Mouse (Mus musculus): ENCODE measurements at regions not wholly inside any gene's neighbourhood (a gene's known extent, or its start where the extent isn't known, plus 50 kb on each side); places are given as distances from the start of the nearest gene placed in this dataset.
A peak's percentile ranks its signal among the peaks of the same experiment; 100 is the strongest.

GRCm38 (mm10) chr12:67929842-67930241 lies 707.5 kb upstream of the Mdga2 start:
- H3K27me3 ChIP-seq: no peaks in the 10 kb centered on the region
- WGBS: 52% methylated on average over 1 of the region's 1 CpGs
- no peak overlapping the region for H3K27ac ChIP-seq
- no peaks in the 10 kb centered on the region for H3K9me3 ChIP-seq
- no peak overlapping the region for H3K9ac ChIP-seq
- no peak overlapping the region for H3K4me3 ChIP-seq
- H3K4me2 ChIP-seq: no peak overlapping the region
- ATAC-seq (ENCODE audit: low FRiP score): 0 out of 2 replicates have a peak, but pooled peaks have one; percentile 65
- H3K36me3 ChIP-seq: no peaks in the 10 kb centered on the region
- no peaks in the 10 kb centered on the region for H3K4me1 ChIP-seq (replicated peaks)

GRCm38 (mm10) chr12:67914603-67915002 lies 692.3 kb upstream of the Mdga2 start:
- Histone ChIP-seq H3K9ac (no peak overlapping the region), H3K36me3 (no peaks in the 10 kb centered on the region), H3K4me3 (no peak overlapping the region), H3K4me2 (no peak overlapping the region), H3K27me3 (no peaks in the 10 kb centered on the region), H3K27ac (no peak overlapping the region), H3K4me1 (replicated peaks) (no peaks in the 10 kb centered on the region; the same call in 1 of the 2 replicates), H3K9me3 (no peaks in the 10 kb centered on the region)
- WGBS: 33% methylated on average over 4 of the region's 4 CpGs
- peak; percentile 90 for ATAC-seq (ENCODE audit: low FRiP score)

DNA sequence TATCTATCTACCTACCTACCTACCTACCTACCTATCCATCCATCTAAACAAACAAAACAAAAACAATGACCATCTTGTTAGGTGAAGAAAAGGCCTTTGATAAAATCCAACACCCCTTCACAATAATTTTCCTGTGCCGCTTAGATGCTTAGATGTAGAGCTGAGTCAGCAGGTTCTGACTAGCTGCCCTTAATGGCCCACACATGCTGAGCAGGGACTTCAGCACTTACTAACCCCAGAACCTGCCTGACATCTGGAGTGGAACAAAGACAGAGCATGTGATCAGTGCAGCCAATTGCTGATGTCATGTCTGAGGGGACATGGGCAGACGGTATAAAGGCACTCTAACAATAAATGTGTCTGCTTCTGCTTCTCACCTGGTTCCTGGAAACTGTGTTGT lies 664.9 kb upstream of the Mdga2 start:
- WGBS: 58% methylated on average over 2 of the region's 2 CpGs
- no peaks in the 10 kb centered on the region for H3K27me3 ChIP-seq
- no peak overlapping the region for H3K4me2 ChIP-seq
- no peak overlapping the region for H3K4me3 ChIP-seq
- H3K4me1 ChIP-seq (replicated peaks): no peaks in the 10 kb centered on the region
- ATAC-seq (ENCODE audit: low FRiP score): no peak
- H3K36me3 ChIP-seq: no peaks in the 10 kb centered on the region
- H3K9ac ChIP-seq: no peak overlapping the region
- no peak overlapping the region for H3K27ac ChIP-seq
- H3K9me3 ChIP-seq: no peaks in the 10 kb centered on the region

DNA sequence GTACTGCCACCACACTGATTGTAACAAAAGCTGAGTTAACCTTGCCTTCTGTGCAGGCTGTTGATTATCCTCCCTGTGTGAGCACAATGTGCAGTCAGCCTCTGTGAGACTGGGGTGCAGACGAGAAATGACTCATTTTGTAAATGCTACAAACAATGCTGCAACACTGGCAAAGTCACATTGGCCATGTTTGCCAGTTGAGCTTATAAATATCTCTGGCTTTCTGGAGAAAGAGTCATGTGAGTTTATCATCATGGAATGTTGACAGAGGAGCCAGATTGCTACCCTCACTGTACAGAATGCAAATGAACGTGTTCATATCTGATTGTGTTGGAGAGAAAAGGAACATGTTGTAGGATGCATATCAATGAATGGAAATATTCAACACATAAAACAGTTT lies 640.3 kb upstream of the Mdga2 start:
- H3K36me3 ChIP-seq: no peaks in the 10 kb centered on the region

DNA sequence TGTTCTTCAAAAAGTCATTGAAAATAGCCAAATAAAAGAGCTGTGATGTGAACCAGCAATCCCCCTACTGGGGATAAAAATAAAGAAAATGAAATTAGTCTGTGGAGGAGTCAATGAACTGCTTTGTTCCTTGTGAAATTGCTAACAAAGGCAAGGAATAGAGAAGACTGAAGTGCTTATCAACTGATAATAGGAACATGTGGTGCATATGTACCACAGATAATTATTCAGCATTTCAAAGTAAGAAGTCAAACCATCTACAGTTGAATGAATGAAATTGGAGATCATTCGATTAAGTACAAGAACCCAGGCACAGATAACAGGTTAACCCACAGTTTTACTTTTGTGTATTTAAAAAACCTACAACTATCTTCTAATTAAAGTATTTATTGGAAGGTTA lies 638.4 kb upstream of the Mdga2 start:
- Histone ChIP-seq H3K27ac (no peak overlapping the region), H3K4me2 (no peak overlapping the region), H3K27me3 (no peaks in the 10 kb centered on the region), H3K36me3 (no peaks in the 10 kb centered on the region), H3K4me3 (no peak overlapping the region), H3K9me3 (no peaks in the 10 kb centered on the region), H3K4me1 (replicated peaks) (no peaks in the 10 kb centered on the region), H3K9ac (no peak overlapping the region)
- ATAC-seq (ENCODE audit: low FRiP score): no peak
- 66% methylated on average over 1 of the region's 1 CpGs for WGBS

More for the DNA sequence above, 640.3 kb upstream of the Mdga2 start:
- H3K27ac ChIP-seq: no peak overlapping the region
- no peaks in the 10 kb centered on the region for H3K9me3 ChIP-seq
- no peak overlapping the region for H3K4me2 ChIP-seq
- H3K4me1 ChIP-seq (replicated peaks): no peaks in the 10 kb centered on the region
- H3K27me3 ChIP-seq: no peaks in the 10 kb centered on the region
- 68% methylated on average over 2 of the region's 2 CpGs for WGBS
- H3K9ac ChIP-seq: no peak overlapping the region
- H3K4me3 ChIP-seq: no peak overlapping the region
- ATAC-seq (ENCODE audit: low FRiP score): no peak

DNA sequence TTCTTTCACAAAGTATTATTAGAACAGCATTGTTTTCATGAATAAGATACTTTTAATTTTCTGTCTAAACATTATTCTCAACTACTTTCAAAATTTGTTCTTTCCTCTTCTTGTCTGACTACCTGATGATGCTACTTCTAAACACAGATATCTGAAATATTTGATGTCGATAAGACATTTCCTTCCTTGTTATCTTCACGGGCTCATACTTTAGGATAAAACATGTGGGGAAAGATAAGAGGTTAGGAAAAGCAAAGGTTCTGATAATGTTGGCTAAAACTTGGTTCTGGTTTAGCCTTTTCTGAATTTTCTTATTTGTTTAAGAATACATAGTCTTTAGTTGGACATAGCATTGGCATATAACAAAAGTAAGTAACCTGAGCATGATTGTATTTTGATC lies 630.3 kb upstream of the Mdga2 start:
- no peak overlapping the region for H3K4me2 ChIP-seq
- 89% methylated on average over 2 of the region's 2 CpGs for WGBS
- no peak overlapping the region for H3K27ac ChIP-seq

DNA sequence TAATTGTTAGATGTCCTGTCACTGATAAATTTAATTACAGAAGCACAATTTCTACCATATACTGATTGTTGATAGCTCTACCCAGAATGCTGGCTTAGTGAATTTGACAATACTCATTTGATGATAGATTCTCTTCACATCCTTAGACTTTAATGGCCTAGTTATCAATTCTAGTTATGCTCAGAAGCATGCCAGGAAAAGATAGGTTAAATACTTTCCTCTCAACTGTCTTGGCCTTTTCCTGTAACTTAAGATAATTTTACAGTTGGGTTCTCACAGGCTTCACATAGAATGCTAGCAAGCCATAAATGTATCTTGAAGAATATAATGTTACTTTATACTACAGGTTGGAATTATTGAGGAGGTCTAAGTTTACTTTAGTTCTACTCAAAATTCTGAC lies 625.2 kb upstream of the Mdga2 start:
- no peak for ATAC-seq (ENCODE audit: low FRiP score)
- Histone ChIP-seq H3K4me1 (replicated peaks) (no peaks in the 10 kb centered on the region), H3K4me3 (no peak overlapping the region), H3K27ac (no peak overlapping the region), H3K36me3 (no peaks in the 10 kb centered on the region), H3K27me3 (no peaks in the 10 kb centered on the region), H3K9me3 (no peaks in the 10 kb centered on the region), H3K9ac (no peak overlapping the region), H3K4me2 (no peak overlapping the region)

More for the DNA sequence above, 630.3 kb upstream of the Mdga2 start:
- no peaks in the 10 kb centered on the region for H3K4me1 ChIP-seq (replicated peaks)
- H3K36me3 ChIP-seq: no peaks in the 10 kb centered on the region
- no peaks in the 10 kb centered on the region for H3K27me3 ChIP-seq
- no peaks in the 10 kb centered on the region for H3K9me3 ChIP-seq
- H3K4me3 ChIP-seq: no peak overlapping the region
- no peak for ATAC-seq (ENCODE audit: low FRiP score)
- H3K9ac ChIP-seq: no peak overlapping the region

DNA sequence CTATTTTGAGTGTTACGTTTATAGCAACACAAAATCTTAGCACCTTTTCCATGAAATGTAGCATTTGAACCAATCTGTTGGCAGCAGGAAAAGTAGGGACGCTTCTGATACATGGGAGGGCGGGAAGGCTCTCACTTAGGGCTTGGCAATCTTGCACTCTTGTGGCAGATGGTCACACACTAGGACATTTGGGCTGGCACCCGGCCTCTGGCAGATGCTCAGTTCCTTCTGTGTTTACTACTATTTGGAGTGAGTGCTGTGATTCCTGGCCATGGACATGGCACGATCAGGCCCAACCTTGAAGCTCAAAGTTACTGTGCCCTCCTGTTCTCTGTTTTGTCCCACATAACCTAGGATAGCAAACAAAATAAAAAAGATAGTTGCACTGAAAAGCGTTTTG lies 581.9 kb upstream of the Mdga2 start:
- no peak overlapping the region for H3K27ac ChIP-seq
- H3K36me3 ChIP-seq: no peaks in the 10 kb centered on the region
- H3K9me3 ChIP-seq: no peaks in the 10 kb centered on the region
- no peak for ATAC-seq (ENCODE audit: low FRiP score)
- H3K4me2 ChIP-seq: no peak overlapping the region
- no peaks in the 10 kb centered on the region for H3K27me3 ChIP-seq
- WGBS: 86% methylated on average over 6 of the region's 6 CpGs
- H3K4me1 ChIP-seq (replicated peaks): no peaks in the 10 kb centered on the region
- no peak overlapping the region for H3K9ac ChIP-seq
- H3K4me3 ChIP-seq: no peak overlapping the region

GRCm38 (mm10) chr12:67799776-67800175 lies 577.4 kb upstream of the Mdga2 start:
- H3K36me3 ChIP-seq: no peaks in the 10 kb centered on the region
- no peaks in the 10 kb centered on the region for H3K27me3 ChIP-seq
- H3K27ac ChIP-seq: no peak overlapping the region
- ATAC-seq (ENCODE audit: low FRiP score): no peak
- no peak overlapping the region for H3K4me3 ChIP-seq
- no peak overlapping the region for H3K4me2 ChIP-seq
- H3K9ac ChIP-seq: no peak overlapping the region
- no peaks in the 10 kb centered on the region for H3K9me3 ChIP-seq
- WGBS: 79% methylated on average over 2 of the region's 2 CpGs
- no peaks in the 10 kb centered on the region for H3K4me1 ChIP-seq (replicated peaks)

Measured in hindbrain, embryonic 13.5 days (tissue).